Mouse (Mus musculus) yolk sac, embryonic 10.5 days (tissue): ENCODE data around the gene Pbsn.
A peak's percentile ranks its signal among the peaks of the same experiment; 100 is the strongest.
"Not testable (repeated sequence)": the region's sequence is repeated elsewhere in the genome, so short reads cannot be mapped to it uniquely, and the experiment has no call there.

ENCODE experiments used
- DNase-seq: peaks from one replicate; pipeline ENCODE4 v3.0.0-alpha.2; 2017; ENCODE audit warnings: low spot score

Gene Pbsn

DNA sequence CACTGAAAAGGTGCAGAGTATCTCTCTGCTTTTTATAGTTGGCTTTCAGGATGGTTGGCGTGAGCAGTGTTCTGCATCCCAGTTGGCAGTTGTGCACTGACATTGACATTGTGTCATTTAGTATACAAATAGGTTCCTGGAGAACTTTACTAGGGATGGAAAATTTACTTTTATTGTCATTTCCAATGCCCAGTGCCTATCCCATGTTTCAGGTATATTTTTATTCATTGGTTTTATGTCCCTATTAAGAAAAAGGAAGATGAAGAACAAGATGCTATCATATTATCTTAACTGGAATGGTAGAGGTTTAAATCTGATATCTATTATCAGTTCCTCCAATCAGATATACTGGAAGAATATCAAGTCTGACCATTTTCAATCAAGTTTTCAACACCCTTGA, at the start of gene Pbsn:
Gene Pbsn, minus strand, starts transcription at position 101 of the 400 bp plus-strand sequence.
- DNase-seq = no peak

DNA sequence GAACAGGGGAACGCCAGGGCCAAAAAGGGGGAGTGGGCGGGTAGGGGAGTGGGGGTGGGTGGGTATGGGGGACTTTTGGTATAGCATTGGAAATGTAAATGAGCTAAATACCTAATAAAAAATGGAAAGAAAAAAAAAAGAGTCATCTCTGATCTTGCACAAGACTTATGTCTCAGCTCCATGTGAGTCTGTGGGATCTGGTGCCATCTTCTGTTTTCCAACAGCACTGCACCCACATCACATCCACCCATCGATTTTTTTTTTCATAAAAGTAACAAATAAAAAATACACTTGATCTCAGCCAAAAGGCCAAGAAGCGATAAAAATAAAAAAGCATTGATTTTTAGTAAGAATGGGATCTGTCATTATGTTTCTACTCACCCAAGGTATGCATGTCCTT, 26.6 kb upstream of the Pbsn start:
- DNase-seq = not testable (repeated sequence)

DNA sequence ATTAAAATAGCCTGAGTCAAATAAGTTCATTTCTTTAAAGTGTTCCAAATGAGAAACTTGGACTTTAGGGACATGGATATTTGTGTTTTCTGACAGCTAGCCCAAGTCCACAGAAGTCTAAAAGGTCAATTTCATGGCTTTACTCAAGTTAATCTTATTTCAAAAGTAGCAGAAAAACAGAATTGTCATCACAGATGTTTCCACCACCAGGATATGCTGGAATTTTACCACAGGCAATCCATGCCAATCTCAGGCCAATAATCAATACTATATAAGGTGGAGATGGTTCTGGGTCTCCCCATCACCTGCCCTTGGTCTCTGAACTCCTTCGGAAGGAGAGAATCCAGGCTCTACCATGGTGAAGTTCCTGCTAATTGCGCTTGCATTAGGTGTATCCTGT, 11.0 kb upstream of the Pbsn start, which contains the start of gene Gm14744:
Gene Gm14744, plus strand, starts transcription at position 301 of the 400 bp plus-strand sequence.
- DNase-seq = not testable (repeated sequence)

DNA sequence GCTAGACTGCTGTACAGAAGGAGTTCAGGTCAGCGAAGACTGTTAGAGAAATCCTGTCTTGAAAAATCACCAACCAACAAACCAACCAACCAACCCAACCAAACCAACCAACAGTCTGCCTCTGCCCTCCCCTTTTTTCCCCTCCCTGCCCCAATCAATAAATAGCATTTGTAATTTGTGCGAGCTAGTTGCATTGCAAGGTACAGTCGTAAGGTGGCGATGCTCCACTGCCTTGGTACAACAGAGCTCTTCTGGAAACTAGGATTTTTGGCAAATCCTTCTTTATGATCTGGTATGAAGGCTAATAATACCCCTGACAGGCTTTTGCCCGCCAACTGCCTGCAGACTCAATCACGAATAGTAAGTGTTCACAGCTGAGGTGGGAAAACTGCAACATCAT, 41.4 kb downstream of the Pbsn start:
- no peak for DNase-seq

DNA sequence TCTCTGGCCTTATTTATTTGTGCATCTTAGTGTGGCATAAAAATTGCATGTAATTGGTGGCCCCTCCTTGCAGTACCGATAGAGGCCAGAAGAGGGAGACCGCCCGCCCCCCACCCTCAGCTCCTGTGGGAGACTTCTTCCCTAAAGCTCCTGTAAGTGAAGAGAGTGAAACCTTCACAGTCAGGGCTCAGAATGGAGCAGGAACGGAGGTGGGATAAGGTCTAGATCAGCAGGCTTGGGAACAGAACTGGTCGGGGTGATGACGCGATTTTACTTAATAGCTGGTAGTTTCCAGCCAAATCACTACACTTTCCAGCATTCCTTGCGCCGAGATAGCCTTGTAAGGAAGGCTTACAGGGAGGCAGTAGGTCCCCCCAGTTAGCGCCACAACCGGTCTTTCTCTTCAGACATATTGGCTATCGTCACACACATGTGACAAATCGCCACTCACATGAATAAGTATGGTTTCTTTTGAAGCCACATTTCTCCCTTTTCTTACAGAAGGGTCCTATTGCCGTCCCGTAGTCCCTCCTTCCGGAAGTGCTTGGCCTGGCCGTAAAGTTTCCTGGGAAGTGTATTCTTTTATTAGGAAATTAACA, 42.7 kb downstream of the Pbsn start:
- DNase-seq = peak; percentile 50

DNA sequence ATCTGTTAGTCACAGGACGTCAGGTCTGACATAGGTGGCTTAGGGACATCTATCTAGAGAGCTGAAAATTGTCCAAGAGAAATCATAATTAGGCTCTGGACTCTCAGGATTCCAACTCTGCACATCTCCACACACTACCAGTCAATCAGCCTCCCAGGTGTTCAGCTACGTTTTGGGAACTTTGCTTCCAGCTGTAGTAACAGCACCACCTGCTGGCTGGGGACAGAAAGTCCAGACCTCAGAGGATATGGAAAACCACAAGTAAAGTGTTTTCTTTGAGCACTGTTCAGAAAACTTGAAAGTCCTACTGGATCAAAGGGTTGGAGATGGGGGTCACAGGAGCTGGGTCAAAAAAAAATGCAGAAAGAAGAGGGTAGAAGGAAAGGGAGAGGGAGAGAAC, 44.8 kb downstream of the Pbsn start:
- DNase-seq = no peak

DNA sequence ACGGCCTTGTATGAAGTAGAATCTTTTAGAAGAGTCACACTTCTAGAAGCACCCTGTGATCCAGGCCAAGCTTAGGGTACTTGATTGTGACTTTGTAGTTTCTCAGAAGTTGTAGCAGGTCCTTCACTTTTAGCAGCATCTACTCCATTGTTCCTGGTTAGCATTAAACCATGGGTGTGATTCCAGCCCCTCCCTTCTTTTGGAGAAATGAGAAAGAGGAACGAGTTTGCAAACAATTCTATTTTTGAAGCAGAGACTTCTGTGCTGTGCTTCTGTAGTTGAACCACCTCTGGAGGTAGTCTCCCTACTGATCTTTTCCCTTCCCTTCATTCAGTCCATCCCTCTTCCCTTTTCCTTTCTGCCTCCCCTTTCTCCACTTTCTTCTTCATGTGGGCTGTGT, 51.1 kb downstream of the Pbsn start:
- DNase-seq = no peak

DNA sequence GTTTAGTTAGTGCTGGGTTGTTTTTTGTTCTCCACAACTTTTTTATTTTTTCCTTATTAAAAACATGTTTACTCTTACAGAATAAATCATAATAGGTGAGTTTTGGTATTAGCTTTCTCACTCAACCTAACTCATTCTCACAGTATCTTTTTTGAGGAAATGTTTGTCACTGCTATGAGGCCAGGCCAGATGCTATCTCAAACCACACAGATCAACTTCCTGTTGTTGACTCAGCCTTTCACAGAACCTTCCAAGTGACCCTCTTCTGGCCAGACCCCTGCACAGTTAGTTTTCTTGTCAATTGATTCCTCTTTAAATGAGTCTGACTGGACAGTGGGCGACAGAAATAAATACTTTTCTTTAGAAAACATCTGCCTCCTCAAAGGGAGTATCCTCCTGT, 51.9 kb downstream of the Pbsn start:
- DNase-seq = no peak

DNA sequence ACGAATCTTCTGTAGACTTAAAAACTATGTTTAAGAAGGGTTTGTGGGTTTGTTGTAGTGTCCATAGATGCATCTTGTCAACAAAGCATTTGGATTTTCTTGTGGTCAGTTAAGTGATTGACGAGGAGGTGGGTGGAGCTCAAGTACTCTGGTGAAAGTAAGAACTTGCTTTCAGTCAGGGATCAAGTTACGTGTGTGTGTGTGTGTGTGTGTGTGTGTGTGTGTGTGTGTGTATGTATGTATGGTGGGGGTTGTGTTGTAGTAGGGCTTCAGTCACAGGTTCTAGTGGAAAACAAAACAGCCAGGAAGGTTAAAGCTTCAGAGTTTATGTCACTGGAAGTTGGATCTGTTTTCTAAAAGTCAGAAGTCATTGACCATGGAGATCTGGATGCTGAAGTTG, 53.9 kb downstream of the Pbsn start:
- DNase-seq = no peak

DNA sequence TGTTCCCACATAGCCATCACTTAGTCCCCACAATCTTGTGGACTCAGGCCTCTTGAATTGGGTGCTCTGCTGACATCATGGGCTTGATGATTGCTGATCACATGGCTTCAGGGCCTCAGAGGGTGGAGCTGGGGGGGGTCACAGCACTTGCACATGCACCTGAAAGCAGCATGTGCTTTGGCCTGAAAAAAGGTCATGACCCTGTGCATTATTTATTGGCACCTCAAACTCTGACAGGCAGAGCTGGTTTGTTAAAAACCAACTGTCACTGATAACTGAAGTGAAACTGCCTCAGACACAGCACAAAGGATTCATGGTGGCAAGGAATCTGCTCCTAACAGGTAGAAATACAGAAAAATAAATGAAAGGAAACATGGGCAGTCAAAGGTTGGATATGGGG, 55.6 kb downstream of the Pbsn start:
- no peak for DNase-seq

DNA sequence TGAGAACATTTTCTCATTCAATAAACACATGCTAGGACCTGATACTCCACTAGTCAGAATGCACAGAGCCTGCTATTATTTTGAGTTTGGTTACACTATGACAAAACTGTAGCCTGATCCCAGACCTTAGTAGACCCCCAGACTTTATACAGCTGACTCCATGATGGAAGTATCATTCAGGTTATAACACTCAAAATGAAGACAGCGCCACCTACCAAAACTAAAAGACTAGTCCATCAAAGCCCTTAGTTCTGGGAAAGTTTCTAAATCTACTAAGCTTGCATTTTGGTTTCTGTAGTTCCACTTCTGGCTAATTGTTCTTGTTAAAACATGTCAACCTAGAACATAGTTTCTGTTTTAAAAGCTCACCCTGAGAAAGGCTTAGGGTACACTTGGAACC, 56.5 kb downstream of the Pbsn start:
- DNase-seq = no peak

DNA sequence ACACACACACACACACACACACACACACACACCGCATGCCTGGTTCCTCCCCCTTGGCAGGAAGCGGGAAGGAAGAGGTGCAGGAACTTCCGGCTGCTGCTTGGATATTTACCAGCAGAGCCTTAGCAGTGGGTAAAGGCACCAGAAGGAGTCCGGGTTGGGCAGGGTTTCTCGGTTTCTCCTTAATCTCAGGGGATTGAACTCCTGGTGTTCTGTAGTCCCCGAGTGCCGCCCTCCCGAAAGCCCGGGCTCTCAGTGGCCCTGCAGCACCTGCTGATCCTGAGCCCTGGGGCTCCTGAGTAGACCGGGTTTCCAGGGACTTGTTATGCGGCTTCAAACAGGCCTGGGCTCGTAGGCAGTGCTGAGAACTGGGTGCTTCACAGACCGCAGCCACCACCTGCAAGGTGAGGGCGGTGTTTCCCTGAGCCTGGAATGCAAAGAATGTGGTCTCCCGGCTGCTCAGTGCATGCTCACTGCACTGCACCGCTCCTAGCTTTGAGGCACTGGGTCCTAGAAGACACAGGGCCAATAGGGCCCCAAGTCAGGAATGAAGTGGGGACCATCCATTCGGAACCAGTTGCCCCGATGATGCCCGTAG, 57.1 kb downstream of the Pbsn start, which contains the start of gene Prkx:
Gene Prkx, minus strand, starts transcription at position 41 of the 598 bp plus-strand sequence.
- peak; percentile 38 for DNase-seq

DNA sequence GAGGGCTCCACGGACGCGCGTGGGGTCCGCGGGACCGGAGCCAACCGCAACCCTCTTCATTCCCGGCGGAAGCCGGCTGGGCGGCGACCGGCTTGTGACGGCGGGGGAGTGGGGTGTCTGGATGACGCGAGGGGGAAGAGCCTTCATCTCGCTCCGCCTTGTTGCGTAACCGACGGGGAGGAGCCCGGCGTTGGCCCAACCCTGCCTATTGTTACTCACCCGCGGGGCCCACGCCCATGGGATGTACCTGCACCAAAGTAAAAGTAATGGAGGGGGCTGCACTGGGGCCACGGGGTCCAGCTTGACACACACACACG, 57.6 kb downstream of the Pbsn start:
- DNase-seq = peak; percentile 88

DNA sequence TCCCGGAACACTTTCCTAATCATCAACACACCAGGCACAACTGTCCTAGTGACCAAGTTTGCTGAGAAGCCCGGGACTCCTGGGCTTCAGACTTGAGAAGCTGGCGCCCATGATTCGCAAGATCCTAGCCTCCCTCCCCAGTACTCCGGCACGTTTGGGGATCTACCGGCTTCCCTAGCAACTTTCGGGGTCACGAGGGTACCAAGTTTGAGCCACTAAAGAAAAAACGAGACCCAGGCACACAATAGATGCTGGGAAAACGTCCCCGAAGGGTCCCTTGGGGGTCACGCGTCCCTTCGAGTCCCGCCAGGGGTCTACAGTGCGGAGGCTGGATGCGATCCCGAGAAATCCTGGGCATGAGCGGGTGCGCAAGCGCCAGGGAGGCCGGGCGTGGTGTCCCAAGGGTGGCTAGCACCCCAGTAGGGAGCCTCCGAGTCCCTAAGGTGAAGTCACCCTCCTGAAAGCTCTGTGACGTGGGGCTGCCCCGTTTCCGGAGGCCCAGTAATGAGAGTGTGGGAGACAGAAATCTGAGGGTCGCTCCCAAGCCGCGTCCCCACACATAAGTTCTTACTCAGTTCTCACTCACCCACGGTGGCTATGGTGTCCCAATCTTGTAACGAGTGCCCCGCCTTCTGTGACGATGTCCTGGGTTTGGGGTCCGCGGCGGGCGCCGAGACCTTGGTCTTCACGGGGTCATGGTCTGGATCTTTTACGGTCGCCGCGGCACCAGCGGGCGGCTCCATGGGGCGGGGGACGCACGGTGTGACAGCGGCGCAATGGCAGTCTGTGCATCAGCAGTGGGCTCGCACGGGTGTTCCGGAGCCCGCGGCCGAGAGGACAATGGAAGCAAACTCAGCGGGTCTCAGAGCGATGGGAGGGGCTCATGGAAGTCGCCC, 58.2 kb downstream of the Pbsn start:
- peak; percentile 1 for DNase-seq

DNA sequence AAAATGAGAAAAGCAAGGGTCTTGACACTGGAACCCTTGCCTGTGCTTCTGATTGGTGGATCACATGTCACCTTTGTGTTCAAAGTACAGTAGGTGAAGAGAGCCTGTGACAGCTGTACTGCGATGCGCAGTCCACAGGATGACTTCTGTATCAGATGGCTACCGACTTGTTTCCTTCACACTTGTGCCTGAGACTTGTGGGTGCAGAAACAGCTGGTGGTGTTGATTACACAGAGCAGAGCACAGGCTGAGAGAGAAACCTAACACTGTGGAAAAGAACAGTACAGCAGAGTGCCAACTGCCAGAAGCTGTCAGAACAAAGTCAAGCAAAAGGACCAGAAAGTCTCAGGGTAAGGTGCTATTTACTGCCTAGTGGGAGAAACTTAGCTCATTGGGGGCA, 64.7 kb downstream of the Pbsn start:
- DNase-seq = no peak
